Mouse (Mus musculus) heart, embryonic 13.5 days (tissue): ENCODE measurements around the gene Tprn. TPM values are rescaled to one million over a fixed set of nuclear protein-coding genes. Genes with fewer than 3 reads are reported as not detected.

Experiments
- ATAC-seq: fragments of 200-750 bp; cut with Nextera tagmentation; 2 replicates; pipeline ENCODE4 v1.8.0; 2017; ENCODE audit warnings: moderate TSS enrichment; ENCODE audit not compliant: insufficient number of reproducible peaks, low FRiP score, low TSS enrichment; ENCODE audit errors: extremely low read depth
- H3K27ac ChIP-seq: fragments of 300-500 bp; sonication (generic); replicated peaks from 2 replicates; pipeline ENCODE4 v1.5.1; 2015; ENCODE audit warnings: moderate library complexity, mild to moderate bottlenecking, inconsistent platforms
- H3K27me3 ChIP-seq: fragments of 300-500 bp; sonication (generic); replicated peaks from 2 replicates; pipeline ENCODE4 v1.6.1; 2015; ENCODE audit warnings: mild to moderate bottlenecking, inconsistent platforms
- H3K36me3 ChIP-seq: fragments of 300-500 bp; sonication (generic); 2 replicates; pipeline ENCODE4 v1.6.1; 2015; ENCODE audit warnings: mild to moderate bottlenecking, inconsistent platforms
- H3K4me1 ChIP-seq: fragments of 300-500 bp; sonication (generic); 2 replicates; pipeline ENCODE4 v1.6.1; 2015; ENCODE audit warnings: inconsistent platforms
- H3K4me2 ChIP-seq: fragments of 300-500 bp; sonication (generic); 2 replicates; pipeline ENCODE4 v1.6.1; 2015; ENCODE audit warnings: inconsistent platforms, mild to moderate bottlenecking, moderate library complexity
- H3K4me3 ChIP-seq: fragments of 300-500 bp; sonication (generic); 2 replicates; pipeline ENCODE4 v1.5.1; 2015; ENCODE audit warnings: moderate library complexity, mild to moderate bottlenecking, inconsistent platforms
- H3K9ac ChIP-seq: fragments of 300-500 bp; sonication (generic); 2 replicates; pipeline ENCODE4 v1.6.1; 2015; ENCODE audit warnings: inconsistent platforms, mild to moderate bottlenecking, moderate library complexity
- H3K9me3 ChIP-seq: fragments of 300-500 bp; sonication (generic); 2 replicates; pipeline ENCODE4 v1.6.1; 2016; ENCODE audit warnings: inconsistent platforms
- WGBS: fragments of 180-500 bp; shearing (Covaris S2); methylation state at CpG from one replicate; pipeline ENCODE4 v1.1.7; 2015; ENCODE audit warnings: mixed read lengths; 5-methylcytosine and 5-hydroxymethylcytosine counted together
- polyA plus RNA-seq: library from polyadenylated mRNA; unstranded; fragments of >200 nt; fragmentation: Nextera tagmentation; extraction: Ambion mirVana; gene quantifications from 2 replicates; pipeline ENCODE4 v1.2.1, GENCODE M21; 2015

Tprn gene
- polyA plus RNA-seq, 1 experiment from 2014 or later, result 4.3 TPM

DNA sequence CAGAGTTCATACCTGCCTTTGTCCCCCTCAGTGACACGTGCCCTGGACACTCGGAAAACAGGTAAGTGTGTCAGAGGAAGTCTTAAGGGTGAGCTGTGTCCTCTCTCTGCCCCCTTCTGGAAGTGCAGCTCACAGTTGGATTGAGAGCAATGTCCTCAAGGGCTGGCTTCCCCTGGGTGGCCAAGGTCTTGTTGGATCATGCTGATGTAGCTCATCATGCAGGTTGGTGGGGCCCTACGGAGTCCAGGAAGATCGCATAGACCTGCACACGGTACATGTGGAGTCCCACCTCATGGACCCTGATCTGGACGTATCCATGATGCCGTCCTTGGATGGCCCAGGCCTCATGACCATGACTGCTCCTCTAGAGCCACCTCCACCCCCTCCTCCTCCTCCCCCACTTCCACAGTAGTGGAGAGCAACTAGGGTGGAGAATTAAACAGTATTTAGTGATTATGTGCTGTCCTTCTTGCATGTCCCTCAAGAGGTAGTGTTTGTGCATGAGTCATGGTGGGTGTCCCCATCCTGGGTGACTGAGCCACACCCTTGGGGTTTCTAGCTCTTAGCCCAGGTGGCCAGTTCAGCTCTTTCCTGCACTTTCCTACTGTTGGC is 26.4 kb downstream of the Tprn start:
- H3K27me3 ChIP-seq, result peaks cover 68% of the 10 kb centered on the region
- H3K36me3 ChIP-seq, result peaks cover 26% of the 10 kb centered on the region
- peaks cover 46% of the 10 kb centered on the region for H3K4me1 ChIP-seq
- H3K9me3 ChIP-seq, result no peaks in the 10 kb centered on the region
- ATAC-seq, result no peak
- WGBS, result 63% methylated on average over 7 of the region's 7 CpGs
- H3K4me2 ChIP-seq, result no peak overlapping the region
- H3K9ac ChIP-seq, result no peak overlapping the region
- H3K4me3 ChIP-seq, result no peak overlapping the region
- H3K27ac ChIP-seq, result no peak overlapping the region

DNA sequence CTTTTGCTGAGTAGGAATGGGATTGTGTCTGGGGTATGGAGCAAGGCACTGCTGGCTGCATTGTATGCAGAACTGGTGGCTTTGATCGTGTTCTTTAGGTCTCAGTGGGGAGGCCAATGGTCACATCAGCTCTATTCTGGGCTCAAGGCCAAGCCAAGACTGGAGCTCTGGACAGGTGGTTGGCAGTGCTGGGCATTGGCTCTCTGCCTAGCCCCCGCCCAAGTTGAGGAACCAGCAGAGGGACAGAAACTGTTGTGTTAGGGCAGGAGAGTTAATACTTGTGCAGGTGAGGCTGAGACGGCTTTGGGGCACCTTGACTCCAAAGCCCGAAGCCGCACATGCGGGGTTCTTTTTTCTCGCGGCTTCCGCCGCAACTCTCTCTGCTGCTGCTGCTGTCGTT is 27.2 kb downstream of the Tprn start, which contains the start of gene Lrrc26:
Gene Lrrc26, plus strand, starts transcription at position 265 of the 400 bp plus-strand sequence.
- no peak within 1 kb of the TSS for H3K9ac ChIP-seq
- ATAC-seq, result no peak
- no peak within 1 kb of the TSS for H3K27ac ChIP-seq
- WGBS, result 8% methylated on average over 11 of the region's 11 CpGs
- no peaks in the 10 kb centered on the region for H3K9me3 ChIP-seq
- H3K4me1 ChIP-seq, result peaks cover 46% of the 10 kb centered on the region
- H3K36me3 ChIP-seq, result peaks cover 18% of the 10 kb centered on the region
- peak within 1 kb of the TSS; percentile 36 for H3K4me3 ChIP-seq
- H3K27me3 ChIP-seq, result peaks cover 76% of the 10 kb centered on the region
- peak within 1 kb of the TSS; percentile 49 for H3K4me2 ChIP-seq

DNA sequence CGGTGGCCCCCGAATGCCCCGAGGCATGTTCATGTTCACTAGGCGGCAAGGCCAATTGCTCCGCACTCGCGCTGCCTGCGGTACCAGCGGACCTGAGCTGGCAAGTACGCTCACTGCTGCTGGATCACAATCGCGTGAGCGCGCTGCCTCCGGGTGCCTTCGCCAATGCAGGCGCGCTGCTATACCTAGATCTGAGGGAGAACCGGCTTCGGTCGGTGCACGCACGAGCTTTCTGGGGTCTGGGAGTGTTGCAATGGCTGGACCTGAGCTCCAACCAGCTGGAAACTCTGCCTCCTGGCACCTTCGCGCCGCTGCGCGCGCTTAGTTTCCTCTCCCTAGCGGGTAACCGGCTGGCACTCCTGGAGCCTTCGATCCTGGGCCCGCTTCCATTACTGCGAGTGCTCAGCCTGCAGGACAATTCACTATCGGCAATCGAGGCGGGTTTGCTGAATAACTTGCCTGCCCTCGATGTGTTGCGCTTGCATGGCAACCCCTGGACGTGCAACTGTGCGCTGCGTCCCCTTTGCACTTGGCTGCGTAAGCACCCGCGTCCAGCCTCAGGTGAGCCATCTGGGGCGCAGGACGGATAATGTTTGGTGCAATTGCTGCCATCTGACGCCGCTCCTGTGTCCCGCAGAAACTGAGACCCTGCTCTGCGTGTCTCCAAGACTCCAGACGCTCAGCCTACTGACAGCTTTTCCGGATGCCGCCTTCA is 27.8 kb downstream of the Tprn start:
- Histone ChIP-seq H3K4me2 (peak overlapping the region; percentile 49), H3K4me3 (peak overlapping the region; percentile 36), H3K9ac (no peak overlapping the region), H3K9me3 (no peaks in the 10 kb centered on the region), H3K27me3 (peaks cover 82% of the 10 kb centered on the region), H3K36me3 (peaks cover 12% of the 10 kb centered on the region), H3K4me1 (peaks cover 46% of the 10 kb centered on the region), H3K27ac (no peak overlapping the region)
- ATAC-seq, result no peak
- WGBS, result 1% methylated on average over 54 of the region's 54 CpGs

GRCm38 (mm10) chr2:25290816-25291130 is 28.4 kb downstream of the Tprn start:
- no peaks in the 10 kb centered on the region for H3K9me3 ChIP-seq
- H3K4me1 ChIP-seq, result peaks cover 46% of the 10 kb centered on the region
- peaks cover 7% of the 10 kb centered on the region for H3K36me3 ChIP-seq
- under 1% methylated on average over 18 of the region's 18 CpGs for WGBS
- H3K9ac ChIP-seq, result no peak overlapping the region
- peak overlapping the region; percentile 49 for H3K4me2 ChIP-seq
- H3K27me3 ChIP-seq, result peaks cover 87% of the 10 kb centered on the region
- H3K4me3 ChIP-seq, result peak overlapping the region; percentile 36
- no peak overlapping the region for H3K27ac ChIP-seq
- ATAC-seq, result no peak

GRCm38 (mm10) chr2:25291184-25292053 is 29.0 kb downstream of the Tprn start:
- Histone ChIP-seq H3K36me3 (peaks cover under 1% of the 10 kb centered on the region), H3K4me1 (peaks cover 44% of the 10 kb centered on the region), H3K9me3 (no peaks in the 10 kb centered on the region), H3K27me3 (peaks cover 93% of the 10 kb centered on the region), H3K27ac (no peak overlapping the region), H3K9ac (peak overlapping the region; percentile 62; the same call in 1 of the 2 replicates), H3K4me2 (peak overlapping the region; percentile 67), H3K4me3 (peak overlapping the region; percentile 45)
- 8% methylated on average over 32 of the region's 32 CpGs for WGBS
- no peak for ATAC-seq

- H3K4me1 ChIP-seq, result peaks cover 37% of the 10 kb centered on the region
- no peaks in the 10 kb centered on the region for H3K9me3 ChIP-seq
- H3K4me2 ChIP-seq, result peak overlapping the region; percentile 67
- H3K36me3 ChIP-seq, result no peaks in the 10 kb centered on the region
- H3K9ac ChIP-seq, result peak overlapping the region; percentile 62
- H3K27me3 ChIP-seq, result peaks cover 100% of the 10 kb centered on the region
- H3K27ac ChIP-seq, result no peak overlapping the region
- WGBS, result 9% methylated on average over 38 of the region's 43 CpGs
- no peak for ATAC-seq
- peak overlapping the region; percentile 45 for H3K4me3 ChIP-seq
Observed at GRCm38 (mm10) chr2:25292054-25292544, 29.7 kb downstream of the Tprn start.

GRCm38 (mm10) chr2:25292856-25293255 is 30.4 kb downstream of the Tprn start:
- Histone ChIP-seq H3K4me1 (peaks cover 34% of the 10 kb centered on the region), H3K36me3 (no peaks in the 10 kb centered on the region), H3K4me3 (peak overlapping the region; percentile 45), H3K9me3 (no peaks in the 10 kb centered on the region), H3K9ac (0 out of 2 replicates have a peak overlapping the region, but pooled peaks have one; percentile 62), H3K27me3 (peaks cover 100% of the 10 kb centered on the region), H3K27ac (no peak overlapping the region), H3K4me2 (peak overlapping the region; percentile 67; the same call in 1 of the 2 replicates)
- ATAC-seq, result no peak
- 0% methylated on average over 1 of the region's 1 CpGs for WGBS

GRCm38 (mm10) chr2:25293706-25294105 is 31.3 kb downstream of the Tprn start:
- Histone ChIP-seq H3K9ac (no peak overlapping the region), H3K4me1 (peaks cover 34% of the 10 kb centered on the region), H3K9me3 (no peaks in the 10 kb centered on the region), H3K36me3 (no peaks in the 10 kb centered on the region), H3K4me3 (no peak overlapping the region), H3K4me2 (no peak overlapping the region), H3K27ac (no peak overlapping the region), H3K27me3 (peaks cover 99% of the 10 kb centered on the region)
- no peak for ATAC-seq
- 68% methylated on average over 9 of the region's 9 CpGs for WGBS

DNA sequence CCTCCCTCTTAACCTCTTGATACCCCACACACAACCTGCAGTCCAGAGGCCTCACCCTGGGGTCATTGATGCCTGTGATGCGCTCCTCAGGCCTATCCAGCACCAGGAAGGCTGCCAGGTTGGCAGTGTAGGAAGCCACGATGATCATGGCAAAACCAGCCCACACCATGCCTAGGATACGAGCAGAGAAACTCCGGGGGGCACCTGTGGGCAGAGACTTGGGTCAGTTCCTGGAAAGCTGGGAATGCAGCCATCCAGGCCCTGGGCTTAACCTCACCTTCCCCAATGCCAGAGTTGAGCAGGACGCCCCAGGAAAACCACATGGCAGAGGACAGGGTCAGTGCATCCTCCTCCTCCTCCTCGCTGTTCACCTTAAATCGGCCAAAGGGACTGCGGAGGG is 34.7 kb downstream of the Tprn start:
- Histone ChIP-seq H3K4me1 (peaks cover 6% of the 10 kb centered on the region), H3K9me3 (no peaks in the 10 kb centered on the region), H3K9ac (no peak overlapping the region), H3K27ac (no peak overlapping the region), H3K36me3 (no peaks in the 10 kb centered on the region), H3K4me2 (no peak overlapping the region), H3K27me3 (peaks cover 75% of the 10 kb centered on the region), H3K4me3 (no peak overlapping the region)
- no peak for ATAC-seq
- WGBS, result 71% methylated on average over 8 of the region's 8 CpGs

GRCm38 (mm10) chr2:25298046-25298445 is 35.6 kb downstream of the Tprn start:
- ATAC-seq, result no peak
- peaks cover 74% of the 10 kb centered on the region for H3K27me3 ChIP-seq
- WGBS, result 69% methylated on average over 10 of the region's 10 CpGs

GRCm38 (mm10) chr2:25303452-25303851 is 41.0 kb downstream of the Tprn start:
- Histone ChIP-seq H3K36me3 (no peaks in the 10 kb centered on the region), H3K4me3 (no peak overlapping the region), H3K27ac (no peak overlapping the region), H3K4me2 (no peak overlapping the region), H3K9me3 (no peaks in the 10 kb centered on the region), H3K4me1 (peaks cover 10% of the 10 kb centered on the region), H3K27me3 (peaks cover 74% of the 10 kb centered on the region), H3K9ac (no peak overlapping the region)
- no peak for ATAC-seq
- 62% methylated on average over 3 of the region's 3 CpGs for WGBS

More at GRCm38 (mm10) chr2:25298046-25298445, 35.6 kb downstream of the Tprn start:
- Histone ChIP-seq H3K36me3 (no peaks in the 10 kb centered on the region), H3K27ac (no peak overlapping the region), H3K9ac (no peak overlapping the region), H3K4me2 (no peak overlapping the region), H3K9me3 (no peaks in the 10 kb centered on the region), H3K4me3 (no peak overlapping the region), H3K4me1 (no peaks in the 10 kb centered on the region)
